Mouse (Mus musculus): ENCODE data around the gene Gm38431.

DNA sequence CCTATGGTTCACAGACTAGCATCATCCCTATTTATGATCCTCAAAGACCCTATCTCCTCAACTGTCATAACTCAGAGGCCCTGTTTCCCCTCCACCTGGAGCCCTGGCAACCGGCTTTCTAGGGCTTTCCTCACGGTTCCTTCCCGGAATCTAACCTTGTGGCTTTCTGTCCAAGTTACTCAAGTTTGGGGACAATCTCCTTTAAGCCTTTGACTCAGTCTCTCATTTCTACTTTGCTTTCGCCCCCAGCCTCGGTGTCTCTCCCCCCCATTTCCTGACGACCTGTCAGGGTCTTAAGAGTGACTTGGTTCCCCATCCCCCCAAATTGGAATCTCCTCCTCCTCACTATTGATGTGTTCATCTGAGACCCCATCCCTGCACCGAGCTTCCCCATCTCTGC lies 59.3 kb downstream of the Gm38431 start:
- no peak for TF ChIP-seq CTCF (IDR thresholded peaks at IDR 0.05)
- TF ChIP-seq POLR2A (IDR thresholded peaks at IDR 0.05; ENCODE audit: insufficient read depth, low read depth, low read length): no peak
- TF ChIP-seq EP300 (IDR thresholded peaks at IDR 0.05; ENCODE audit: insufficient read depth, low read depth, low read length): no peak
